Comparison of ENCODE assay signal across 18 mouse cellular contexts in genomic region chr8:111929648-111930344, GRCm38 (mm10). TPM values are rescaled to one million over a fixed set of nuclear protein-coding genes. Genes with fewer than 3 reads are reported as not detected.
DNase-seq lines count a peak whose midpoint lies in the region; ATAC-seq lines count a peak whose summit lies in the region.
"Had no signal": no experiment of that assay in that cellular context is flagged by ENCODE, and none has a peak within 500 bp of the region (broad histone marks: within the 10 kb centered on the region; RNA-seq: fewer than 3 reads in every experiment).

No protein-coding gene starts in this region.

- H3K4me3 ChIP-seq in heart, embryonic 12.5 days = no peak overlapping the region
- peak overlapping the region; percentile 31 for H3K4me3 ChIP-seq in liver, embryonic 12.5 days
- H3K4me3 ChIP-seq: hindbrain, embryonic 12.5 days had no signal

- H3K27me3 ChIP-seq in heart, embryonic 12.5 days (replicated peaks) = no peaks in the 10 kb centered on the region
- H3K27me3 ChIP-seq in liver, embryonic 12.5 days (replicated peaks) = no peaks in the 10 kb centered on the region
- H3K27me3 ChIP-seq: hindbrain, embryonic 12.5 days had no signal

- DNase-seq in heart, adult 8-10 months (ENCODE audit: low spot score) = no peak
- DNase-seq in c-Kit-negative CD71-positive TER-119-positive erythroid progenitor cells, embryonic 14.5 days (ENCODE audit: low read depth, low spot score) = peak; percentile 80
- DNase-seq in adrenal gland, adult 8-10 months = no peak
- DNase-seq in testis, postnatal 10 days (ENCODE audit: low spot score) = no peak
- DNase-seq: adrenal gland, postnatal 10 days; B cell, adult 2 months; cerebellum, postnatal 10 days; gastrocnemius, postnatal 25 days; lung, postnatal 4 days; thymus, postnatal 25 days had no signal

- no peaks in the 10 kb centered on the region for H3K9me3 ChIP-seq in heart, embryonic 12.5 days (replicated peaks)
- no peaks in the 10 kb centered on the region for H3K9me3 ChIP-seq in liver, embryonic 12.5 days (replicated peaks)
- H3K9me3 ChIP-seq: hindbrain, embryonic 12.5 days had no signal

- H3K36me3 ChIP-seq in heart, embryonic 12.5 days = no peaks in the 10 kb centered on the region
- H3K36me3 ChIP-seq in liver, embryonic 12.5 days = no peaks in the 10 kb centered on the region

- ATAC-seq in heart, embryonic 12.5 days (ENCODE audit: insufficient number of reproducible peaks, low FRiP score) = peak; percentile 82
- peak; percentile 89 for ATAC-seq in liver, embryonic 12.5 days
- ATAC-seq in megakaryocyte-erythroid progenitor cell, adult 5-6 weeks (replicated peaks; ENCODE audit: low FRiP score, low TSS enrichment, poor library complexity, severe bottlenecking) = peak; percentile 85
- ATAC-seq: intestine, embryonic 16.5 days; midbrain, embryonic 16.5 days had no signal

- H3K4me2 ChIP-seq in heart, embryonic 12.5 days = no peak overlapping the region
- peak overlapping the region; percentile 65 for H3K4me2 ChIP-seq in liver, embryonic 12.5 days
- H3K4me2 ChIP-seq: hindbrain, embryonic 12.5 days had no signal

- 38% methylated on average over 8 of the region's 8 CpGs for WGBS in heart, embryonic 12.5 days
- WGBS in liver, embryonic 12.5 days (ENCODE audit: insufficient replicate concordance) = 18% methylated on average over 8 of the region's 8 CpGs

- 0 out of 2 replicates have a peak overlapping the region, but pooled peaks have one; percentile 21 for H3K27ac ChIP-seq in heart, embryonic 12.5 days (ENCODE audit: poor library complexity, severe bottlenecking)
- peak overlapping the region; percentile 97 for H3K27ac ChIP-seq in liver, embryonic 12.5 days
- H3K27ac ChIP-seq: hindbrain, embryonic 12.5 days; kidney, postnatal 0 days had no signal

- no peak overlapping the region for H3K9ac ChIP-seq in heart, embryonic 12.5 days
- peak overlapping the region; percentile 68 for H3K9ac ChIP-seq in liver, embryonic 12.5 days
- H3K9ac ChIP-seq: hindbrain, embryonic 12.5 days had no signal

- peaks cover 14% of the 10 kb centered on the region for H3K4me1 ChIP-seq in heart, embryonic 12.5 days (replicated peaks)
- H3K4me1 ChIP-seq in liver, embryonic 12.5 days = peaks cover 79% of the 10 kb centered on the region

RNA-seq across cellular contexts. Expression of gene Tmem231, which starts 3.9 kb away (rescaled TPM):
- 5.4 and 7.1 TPM in 2 replicates for polyA plus RNA-seq in heart, embryonic 12.5 days (2016; fragmentation: Nextera tagmentation; extraction: Ambion mirVana)
- total RNA-seq in heart, adult 8-10 months (2022) = 1 to 10 TPM; 2.1 to 2.7 (median 2.4) TPM
- polyA plus RNA-seq in liver, embryonic 12.5 days (2016; fragmentation: Nextera tagmentation; extraction: Ambion mirVana) = 3.0 and 3.6 TPM in 2 replicates
- total RNA-seq in megakaryocyte-erythroid progenitor cell, adult 5-6 weeks (2014; fragmentation: Nextera tagmentation) = 2.5 and 3.9 TPM in 2 replicates
- total RNA-seq in megakaryocyte-erythroid progenitor cell, adult 5-6 weeks (2017) = 1.6 and 2.1 TPM in 2 replicates
- 10 to 100 TPM in 2 of 4 experiments, 1 to 10 TPM in 2; 6.3 to 12.4 (median 9.5) TPM for total RNA-seq in adrenal gland, adult 8-10 months (2022)

RNA-seq across cellular contexts. Expression of gene Gabarapl2, which starts 10.7 kb away (rescaled TPM):
- 176 and 184 TPM in 2 replicates for polyA plus RNA-seq in heart, embryonic 12.5 days (2016; fragmentation: Nextera tagmentation; extraction: Ambion mirVana)
- total RNA-seq in heart, adult 8-10 months (2022) = 100 to 1,000 TPM; 121 to 131 (median 122) TPM
- polyA plus RNA-seq in liver, embryonic 12.5 days (2016; fragmentation: Nextera tagmentation; extraction: Ambion mirVana) = 147 and 157 TPM in 2 replicates
- 42.6 and 55.5 TPM in 2 replicates for total RNA-seq in megakaryocyte-erythroid progenitor cell, adult 5-6 weeks (2014; fragmentation: Nextera tagmentation)
- 29.1 and 32.9 TPM in 2 replicates for total RNA-seq in megakaryocyte-erythroid progenitor cell, adult 5-6 weeks (2017)
- 100 to 1,000 TPM; 168 to 223 (median 188) TPM for total RNA-seq in adrenal gland, adult 8-10 months (2022)

RNA-seq across cellular contexts. Expression of gene Chst5, which starts 19.5 kb away (rescaled TPM):
- polyA plus RNA-seq in heart, embryonic 12.5 days (2016; fragmentation: Nextera tagmentation; extraction: Ambion mirVana) = 0.12 and 0.45 TPM in 2 replicates
- total RNA-seq in heart, adult 8-10 months (2022) = not detected
- polyA plus RNA-seq in liver, embryonic 12.5 days (2016; fragmentation: Nextera tagmentation; extraction: Ambion mirVana) = 0.05 TPM in 1 of 2 replicates, not detected in the other
- total RNA-seq in megakaryocyte-erythroid progenitor cell, adult 5-6 weeks (2014; fragmentation: Nextera tagmentation) = not detected in 2 replicates
- not detected in 2 replicates for total RNA-seq in megakaryocyte-erythroid progenitor cell, adult 5-6 weeks (2017)
- total RNA-seq in adrenal gland, adult 8-10 months (2022) = not detected
- total RNA-seq: liver, adult 2 months had no signal
- polyA plus RNA-seq: liver, adult 2 months had no signal

RNA-seq across cellular contexts. Expression of gene Tmem170, which starts 53.2 kb away (rescaled TPM):
- polyA plus RNA-seq in heart, embryonic 12.5 days (2016; fragmentation: Nextera tagmentation; extraction: Ambion mirVana) = 4.4 and 4.8 TPM in 2 replicates
- total RNA-seq in heart, adult 8-10 months (2022) = 1 to 10 TPM; 2.5 to 3.6 (median 2.6) TPM
- 5.6 and 6.0 TPM in 2 replicates for polyA plus RNA-seq in liver, embryonic 12.5 days (2016; fragmentation: Nextera tagmentation; extraction: Ambion mirVana)
- total RNA-seq in megakaryocyte-erythroid progenitor cell, adult 5-6 weeks (2014; fragmentation: Nextera tagmentation) = 4.4 and 5.0 TPM in 2 replicates
- 3.7 and 4.3 TPM in 2 replicates for total RNA-seq in megakaryocyte-erythroid progenitor cell, adult 5-6 weeks (2017)
- 1 to 10 TPM; 6.4 to 9.1 (median 8.5) TPM for total RNA-seq in adrenal gland, adult 8-10 months (2022)
